Mouse (Mus musculus): Measurements from ENCODE around the gene Aldh18a1.

- no peak for TF ChIP-seq CTCF (IDR thresholded peaks at IDR 0.05; ENCODE audit: insufficient read depth, low read depth, low read length)
- no peak for TF ChIP-seq POLR2A (IDR thresholded peaks at IDR 0.05; ENCODE audit: insufficient read depth, low read depth, low read length)
These were observed 16.9 kb upstream of the Aldh18a1 start for GRCm38 (mm10) chr19:40605189-40605588.
